Mouse (Mus musculus) heart, postnatal 0 days (tissue): ENCODE measurements around the gene Kif13a.

Experiments used
- CTCF ChIP-seq: IDR thresholded peaks from 2 replicates; pipeline ENCODE4 v1.5.1; 2016; ENCODE audit warnings: antibody characterized with exemption, control low read depth, low read depth
- EP300 ChIP-seq: IDR thresholded peaks from 2 replicates; pipeline ENCODE4 v1.6.1; 2016; ENCODE audit warnings: antibody characterized with exemption, low read depth

DNA sequence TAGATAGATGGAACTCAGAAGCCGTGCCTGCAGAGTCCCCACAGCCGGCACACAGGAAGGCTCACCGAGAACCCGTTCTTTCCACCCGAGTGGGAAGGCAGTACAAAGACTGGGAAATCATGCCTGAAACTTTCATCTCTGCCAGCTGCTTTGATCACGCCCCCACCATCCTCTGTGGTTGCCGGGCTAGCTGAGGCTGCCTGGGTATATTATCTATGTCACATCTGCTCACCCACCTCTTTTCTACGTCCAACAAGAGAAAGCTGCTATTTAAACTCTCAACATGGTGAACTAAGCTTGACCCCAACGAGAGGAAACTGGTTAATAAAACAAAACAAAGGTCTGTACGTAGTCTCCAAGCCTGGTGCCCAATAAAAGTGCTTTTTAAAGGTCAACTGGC is 149.8 kb downstream of the Kif13a start:
- no peak for TF ChIP-seq CTCF
- no peak for TF ChIP-seq EP300
